Mouse (Mus musculus) forebrain, postnatal 0 days (tissue): ENCODE data around the gene Bcl2l2. TPM values are rescaled to one million over a fixed set of nuclear protein-coding genes. Genes with fewer than 3 reads are reported as not detected.
A peak's percentile ranks its signal among the peaks of the same experiment; 100 is the strongest.

Experiments used
- ATAC-seq: fragments of 200-750 bp; cut with Nextera tagmentation; 2 replicates; pipeline ENCODE4 v1.8.0; 2017; ENCODE audit warnings: mild to moderate bottlenecking, moderate library complexity
- DNase-seq: peaks from one replicate; pipeline ENCODE4 v3.0.0-alpha.2; 2015
- H3K27ac ChIP-seq: fragments of 300-500 bp; sonication (generic); 2 replicates; pipeline ENCODE4 v1.5.1; 2014; ENCODE audit warnings: low read depth, mild to moderate bottlenecking, antibody characterized with exemption, low read length, moderate library complexity, mixed read lengths
- H3K27me3 ChIP-seq: fragments of 300-500 bp; sonication (generic); 2 replicates; pipeline ENCODE4 v1.6.1; 2014; ENCODE audit warnings: mild to moderate bottlenecking, low read length, mixed read lengths; ENCODE audit not compliant: insufficient read depth
- H3K36me3 ChIP-seq: fragments of 300-500 bp; sonication (generic); 2 replicates; pipeline ENCODE4 v1.6.1; 2014; ENCODE audit warnings: mild to moderate bottlenecking, moderate library complexity; ENCODE audit not compliant: insufficient read depth
- H3K4me1 ChIP-seq: fragments of 300-500 bp; sonication (generic); 2 replicates; pipeline ENCODE4 v1.6.1; 2014; ENCODE audit warnings: antibody characterized with exemption; ENCODE audit not compliant: insufficient read depth
- H3K4me2 ChIP-seq: fragments of 300-500 bp; sonication (generic); 2 replicates; pipeline ENCODE4 v1.6.1; 2014; ENCODE audit warnings: low read depth, mild to moderate bottlenecking, moderate library complexity
- H3K4me3 ChIP-seq: fragments of 300-500 bp; sonication (generic); 2 replicates; pipeline ENCODE4 v1.5.1; 2014; ENCODE audit warnings: low read depth, low read length, mixed read lengths
- H3K9ac ChIP-seq: fragments of 300-500 bp; sonication (generic); 2 replicates; pipeline ENCODE4 v1.6.1; 2014; ENCODE audit warnings: mild to moderate bottlenecking
- H3K9me3 ChIP-seq: fragments of 300-500 bp; sonication (generic); 2 replicates; pipeline ENCODE4 v1.6.1; 2016; ENCODE audit warnings: low read length
- CTCF ChIP-seq: sonication (generic); IDR thresholded peaks from 2 replicates; pipeline ENCODE4 v1.5.1; 2016; ENCODE audit warnings: antibody characterized with exemption, control low read depth, low read depth
- WGBS: fragments of 180-500 bp; shearing (Covaris S2); extraction: QIAGEN DNeasy Blood & Tissue Kit; methylation state at CpG from one replicate; pipeline ENCODE4 v1.1.7; 2014; 5-methylcytosine and 5-hydroxymethylcytosine counted together
- polyA plus RNA-seq: library from polyadenylated mRNA; unstranded; fragments of >200 nt; fragmentation: Nextera tagmentation; extraction: Ambion mirVana; gene quantifications from 2 replicates; pipeline ENCODE4 v1.2.1, GENCODE M21; 2015
- total RNA-seq: library from RNA; depleted of rRNA; stranded (reverse); fragments of >200 nt; gene quantifications from 2 replicates; pipeline ENCODE4 v1.2.3, GENCODE M21; 2014

The Bcl2l2 gene
- total and polyA plus RNA-seq, 2 experiments from 2014 or later = 2.9 to 38.0 TPM

- DNase-seq = peak; percentile 92
- Histone ChIP-seq H3K4me2 (peak overlapping the region; percentile 86), H3K27me3 (no peaks in the 10 kb centered on the region), H3K27ac (peak overlapping the region; percentile 50; the same call in 1 of the 2 replicates), H3K9ac (peak overlapping the region; percentile 81), H3K9me3 (no peaks in the 10 kb centered on the region), H3K36me3 (no peaks in the 10 kb centered on the region), H3K4me3 (peak overlapping the region; percentile 90), H3K4me1 (0 out of 2 replicates have a peak, but pooled peaks cover 4% of the 10 kb centered on the region)
- 1% methylated on average over 56 of the region's 56 CpGs for WGBS
- TF ChIP-seq CTCF = peak; percentile 17
- ATAC-seq = peak; percentile 100
Measured at GRCm38 (mm10) chr14:54863501-54864312, 19.5 kb upstream of the Bcl2l2 start.

GRCm38 (mm10) chr14:54864313-54865036 is 18.7 kb upstream of the Bcl2l2 start:
- H3K4me2 ChIP-seq = peak overlapping the region; percentile 86
- 0 out of 2 replicates have a peak, but pooled peaks have one; percentile 1 for TF ChIP-seq CTCF
- 0 out of 2 replicates have a peak, but pooled peaks cover 4% of the 10 kb centered on the region for H3K4me1 ChIP-seq
- no peaks in the 10 kb centered on the region for H3K27me3 ChIP-seq
- no peak for DNase-seq
- no peaks in the 10 kb centered on the region for H3K36me3 ChIP-seq
- peak overlapping the region; percentile 90 for H3K4me3 ChIP-seq
- H3K27ac ChIP-seq = peak overlapping the region; percentile 50; the same call in 1 of the 2 replicates
- H3K9me3 ChIP-seq = no peaks in the 10 kb centered on the region
- 15% methylated on average over 21 of the region's 21 CpGs for WGBS
- no peak for ATAC-seq
- peak overlapping the region; percentile 81 for H3K9ac ChIP-seq

DNA sequence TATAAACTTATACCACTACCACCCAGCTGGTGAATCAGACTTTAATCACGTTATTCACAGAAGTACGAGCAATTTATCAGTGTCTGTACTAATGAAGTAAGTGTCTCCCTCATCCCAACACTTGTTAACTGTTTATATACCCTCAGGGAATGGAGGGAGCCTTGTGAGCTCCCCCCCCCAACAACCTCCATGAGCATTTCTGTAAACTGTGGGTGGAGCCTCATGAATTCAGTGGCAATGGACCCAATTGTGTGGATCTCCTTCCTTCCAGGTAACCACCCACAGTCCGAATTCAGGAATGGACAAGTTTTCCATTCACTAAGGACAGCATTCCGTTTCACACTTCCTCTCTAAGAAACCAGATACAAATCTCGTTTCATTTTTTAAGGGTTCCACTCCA is 17.6 kb upstream of the Bcl2l2 start:
- Histone ChIP-seq H3K27me3 (no peaks in the 10 kb centered on the region), H3K27ac (no peak overlapping the region), H3K36me3 (no peaks in the 10 kb centered on the region), H3K4me2 (no peak overlapping the region), H3K4me3 (no peak overlapping the region), H3K4me1 (0 out of 2 replicates have a peak, but pooled peaks cover 4% of the 10 kb centered on the region), H3K9me3 (no peaks in the 10 kb centered on the region), H3K9ac (no peak overlapping the region)
- DNase-seq (no peak), ATAC-seq (no peak)
- WGBS = 76% methylated on average over 5 of the region's 5 CpGs
- no peak for TF ChIP-seq CTCF

DNA sequence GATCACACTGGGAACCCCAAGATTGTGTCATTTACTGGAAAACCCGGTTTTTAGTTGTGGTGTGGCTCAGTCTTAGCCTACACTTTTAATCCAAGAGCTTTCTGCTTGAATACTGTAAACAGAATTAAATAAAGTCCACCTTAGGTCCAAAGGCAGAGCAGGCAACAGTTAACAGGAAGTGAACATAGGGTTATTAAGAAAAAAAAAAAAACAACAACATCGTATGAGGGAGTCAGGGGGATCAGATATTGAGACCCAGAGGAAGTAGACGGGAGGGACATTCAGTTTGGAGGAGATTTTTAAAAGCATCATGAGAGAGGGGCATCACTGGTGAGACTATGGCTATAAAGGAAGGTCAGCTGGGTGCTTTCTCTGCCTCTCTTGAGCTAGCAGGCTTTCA is 16.9 kb upstream of the Bcl2l2 start:
- no peak for ATAC-seq
- H3K4me1 ChIP-seq = 0 out of 2 replicates have a peak, but pooled peaks cover 4% of the 10 kb centered on the region
- H3K36me3 ChIP-seq = no peaks in the 10 kb centered on the region
- H3K27ac ChIP-seq = no peak overlapping the region
- DNase-seq = no peak
- H3K9ac ChIP-seq = no peak overlapping the region
- no peak for TF ChIP-seq CTCF
- no peaks in the 10 kb centered on the region for H3K27me3 ChIP-seq
- 54% methylated on average over 3 of the region's 3 CpGs for WGBS
- H3K4me3 ChIP-seq = no peak overlapping the region
- H3K9me3 ChIP-seq = no peaks in the 10 kb centered on the region
- H3K4me2 ChIP-seq = no peak overlapping the region

DNA sequence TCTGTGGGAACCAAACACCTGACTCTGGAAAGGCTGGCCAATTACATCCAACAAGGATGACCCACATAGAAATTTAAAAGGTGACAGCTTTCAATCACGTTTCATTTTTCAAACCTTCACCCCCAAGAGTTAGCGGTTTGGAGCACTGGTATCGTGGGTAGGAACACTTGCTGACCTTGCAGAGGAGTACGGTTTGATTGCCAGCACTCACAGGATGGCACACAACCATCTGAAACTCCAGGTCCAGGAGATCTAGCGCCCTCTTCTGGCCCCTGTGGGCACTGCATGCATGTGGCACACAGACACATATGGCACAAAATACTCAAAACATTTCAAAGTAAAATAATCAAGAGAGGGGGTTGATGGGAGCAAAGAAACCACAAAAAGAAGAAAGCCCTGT is 16.2 kb upstream of the Bcl2l2 start:
- no peak for ATAC-seq
- Histone ChIP-seq H3K36me3 (no peaks in the 10 kb centered on the region; the same call in 1 of the 2 replicates), H3K4me2 (no peak overlapping the region), H3K4me3 (no peak overlapping the region), H3K27ac (no peak overlapping the region), H3K9me3 (no peaks in the 10 kb centered on the region), H3K4me1 (0 out of 2 replicates have a peak, but pooled peaks cover 4% of the 10 kb centered on the region), H3K27me3 (no peaks in the 10 kb centered on the region), H3K9ac (no peak overlapping the region)
- 49% methylated on average over 5 of the region's 5 CpGs for WGBS
- TF ChIP-seq CTCF = peak; percentile 53
- DNase-seq = peak; percentile 11

DNA sequence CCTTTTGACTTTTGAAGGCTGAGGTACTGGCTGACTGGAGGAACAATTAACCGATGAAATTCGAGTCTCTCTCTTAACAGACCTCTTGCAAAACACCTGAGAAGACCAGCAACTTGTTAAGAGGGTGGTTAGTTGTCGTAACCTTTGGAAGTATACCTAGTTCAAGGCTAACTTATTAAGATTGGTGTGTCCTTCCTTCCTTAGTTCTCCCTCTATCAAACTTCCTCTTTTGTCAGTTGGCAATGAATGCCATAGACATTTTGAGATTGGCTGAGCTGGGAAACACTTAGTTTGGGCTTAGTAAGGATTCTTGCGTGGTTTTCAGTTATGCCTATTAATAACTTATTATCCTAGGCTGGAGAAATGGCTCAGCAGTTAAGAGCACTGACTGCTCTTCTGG is 15.2 kb upstream of the Bcl2l2 start:
- no peak for DNase-seq
- WGBS = 85% methylated on average over 4 of the region's 4 CpGs
- Histone ChIP-seq H3K9me3 (no peaks in the 10 kb centered on the region), H3K4me2 (no peak overlapping the region), H3K4me1 (0 out of 2 replicates have a peak, but pooled peaks cover 4% of the 10 kb centered on the region), H3K27ac (no peak overlapping the region), H3K27me3 (no peaks in the 10 kb centered on the region), H3K4me3 (no peak overlapping the region), H3K9ac (no peak overlapping the region), H3K36me3 (peaks cover 3% of the 10 kb centered on the region; the same call in 1 of the 2 replicates)
- no peak for TF ChIP-seq CTCF
- ATAC-seq = no peak
